Mouse (Mus musculus) embryonic fibroblast, embryonic 13.5 days (primary cell): Measurements from ENCODE around the gene Arnt.
"Not testable (repeated sequence)": the region's sequence is repeated elsewhere in the genome, so short reads cannot be mapped to it uniquely, and the experiment has no call there.

Experiments used
- CTCF ChIP-seq: IDR thresholded peaks from 2 replicates; pipeline ENCODE4 v1.5.1; 2011; ENCODE audit warnings: mild to moderate bottlenecking, control low read depth, low read length, moderate library complexity, borderline replicate concordance; ENCODE audit not compliant: insufficient read depth
- POLR2A ChIP-seq: IDR thresholded peaks from 2 replicates; pipeline ENCODE4 v1.6.1; 2011; ENCODE audit warnings: low read depth, mild to moderate bottlenecking, control low read depth, low read length, moderate library complexity

- TF ChIP-seq CTCF, POLR2A: not testable (repeated sequence)
Observed at GRCm38 (mm10) chr3:95428423-95428822, 5.8 kb upstream of the Arnt start.
